Mouse (Mus musculus): ENCODE measurements at regions not wholly inside any gene's neighbourhood (a gene's known extent, or its start where the extent isn't known, plus 50 kb on each side); places are given as distances from the start of the nearest gene placed in this dataset.

- no peak for DNase-seq
These were observed 1403.7 kb upstream of the A1bg start for GRCm38 (mm10) chr15:62326524-62326923.

- DNase-seq: no peak
These were observed 1402.9 kb upstream of the A1bg start for GRCm38 (mm10) chr15:62325451-62326290.

- DNase-seq: no peak
These were observed 1398.2 kb upstream of the A1bg start for GRCm38 (mm10) chr15:62320966-62321365.

GRCm38 (mm10) chr15:62314449-62314848 lies 1391.6 kb upstream of the A1bg start:
- DNase-seq: no peak

GRCm38 (mm10) chr15:62302233-62302632 lies 1379.4 kb upstream of the A1bg start:
- no peak for DNase-seq

- DNase-seq: no peak
These were observed 1378.8 kb upstream of the A1bg start for GRCm38 (mm10) chr15:62301567-62301966.

GRCm38 (mm10) chr15:62297138-62297537 lies 1374.3 kb upstream of the A1bg start:
- DNase-seq: peak; percentile 7

GRCm38 (mm10) chr15:62295233-62295927 lies 1372.6 kb upstream of the A1bg start:
- peak; percentile 6 for DNase-seq

- no peak for DNase-seq
These were observed 1372.0 kb upstream of the A1bg start for GRCm38 (mm10) chr15:62294786-62295185.

- DNase-seq: no peak
These were observed 1370.1 kb upstream of the A1bg start for GRCm38 (mm10) chr15:62292876-62293275.

GRCm38 (mm10) chr15:62290687-62291086 lies 1367.9 kb upstream of the A1bg start:
- DNase-seq: no peak

GRCm38 (mm10) chr15:62286666-62287655 lies 1364.1 kb upstream of the A1bg start:
- no peak for DNase-seq

- no peak for DNase-seq
These were observed 1362.1 kb upstream of the A1bg start for GRCm38 (mm10) chr15:62284606-62285531.

- DNase-seq: no peak
These were observed 1361.0 kb upstream of the A1bg start for GRCm38 (mm10) chr15:62283661-62284429.

- no peak for DNase-seq
These were observed 1359.8 kb upstream of the A1bg start for GRCm38 (mm10) chr15:62282646-62283045.

- DNase-seq: no peak
These were observed 1359.3 kb upstream of the A1bg start for GRCm38 (mm10) chr15:62282116-62282515.

GRCm38 (mm10) chr15:62279526-62279925 lies 1356.7 kb upstream of the A1bg start:
- no peak for DNase-seq

- DNase-seq: no peak
These were observed 1352.0 kb upstream of the A1bg start for GRCm38 (mm10) chr15:62274818-62275217.

GRCm38 (mm10) chr15:62273855-62274488 lies 1351.2 kb upstream of the A1bg start:
- DNase-seq: no peak

GRCm38 (mm10) chr15:62272755-62273154 lies 1349.9 kb upstream of the A1bg start:
- DNase-seq: no peak

Measured in liver (tissue).